Mouse (Mus musculus) lung, postnatal 0 days (tissue): Measurements from ENCODE around the gene Vps37d. TPM values are rescaled to one million over a fixed set of nuclear protein-coding genes. Genes with fewer than 3 reads are reported as not detected.

ENCODE experiments used
- ATAC-seq: fragments of 200-750 bp; cut with Nextera tagmentation; 2 replicates; pipeline ENCODE4 v1.8.0; 2017; ENCODE audit warnings: moderate library complexity
- DNase-seq: peaks from one replicate; pipeline ENCODE4 v3.0.0-alpha.2; 2016; ENCODE audit warnings: low spot score
- H3K27ac ChIP-seq: fragments of 300-500 bp; sonication (generic); 2 replicates; pipeline ENCODE4 v1.5.1; 2014; ENCODE audit warnings: antibody characterized with exemption, mild to moderate bottlenecking, low read length, mixed read lengths
- H3K27me3 ChIP-seq: fragments of 300-500 bp; sonication (generic); replicated peaks from 2 replicates; pipeline ENCODE4 v1.6.1; 2014; ENCODE audit warnings: low read length, mixed read lengths; ENCODE audit not compliant: insufficient read depth
- H3K36me3 ChIP-seq: fragments of 300-500 bp; sonication (generic); 2 replicates; pipeline ENCODE4 v1.6.1; 2014; ENCODE audit warnings: low read length, mixed read lengths; ENCODE audit not compliant: insufficient read depth
- H3K4me1 ChIP-seq: fragments of 300-500 bp; sonication (generic); 2 replicates; pipeline ENCODE4 v1.6.1; 2014; ENCODE audit warnings: antibody characterized with exemption, low read depth, low read length, mixed read lengths; ENCODE audit not compliant: insufficient read depth
- H3K4me2 ChIP-seq: fragments of 300-500 bp; sonication (generic); replicated peaks from 2 replicates; pipeline ENCODE4 v1.6.1; 2014; ENCODE audit warnings: low read depth, mild to moderate bottlenecking, low read length, moderate library complexity, mixed read lengths
- H3K4me3 ChIP-seq: fragments of 300-500 bp; sonication (generic); 2 replicates; pipeline ENCODE4 v1.5.1; 2014; ENCODE audit warnings: low read depth, low read length
- H3K9ac ChIP-seq: fragments of 300-500 bp; sonication (generic); replicated peaks from 2 replicates; pipeline ENCODE4 v1.6.1; 2014; ENCODE audit warnings: low read depth, mild to moderate bottlenecking
- H3K9me3 ChIP-seq: fragments of 300-500 bp; sonication (generic); 2 replicates; pipeline ENCODE4 v1.6.1; 2016; ENCODE audit warnings: low read length, mixed read lengths
- CTCF ChIP-seq: IDR thresholded peaks from 2 replicates; pipeline ENCODE4 v1.5.1; 2016; ENCODE audit warnings: antibody characterized with exemption, mild to moderate bottlenecking
- EP300 ChIP-seq: IDR thresholded peaks from 2 replicates; pipeline ENCODE4 v1.6.1; 2016; ENCODE audit warnings: antibody characterized with exemption, mild to moderate bottlenecking, control low read depth
- WGBS: fragments of 180-500 bp; shearing (Covaris S2); extraction: QIAGEN DNeasy Blood & Tissue Kit; methylation state at CpG from one replicate; pipeline ENCODE4 v1.1.7; 2014; 5-methylcytosine and 5-hydroxymethylcytosine counted together
- polyA plus RNA-seq: library from polyadenylated mRNA; unstranded; fragments of >200 nt; fragmentation: Nextera tagmentation; extraction: Ambion mirVana; gene quantifications from 2 replicates; pipeline ENCODE4 v1.2.1, GENCODE M21; 2015

Gene Vps37d
- polyA plus RNA-seq = 4.0 and 4.4 TPM in 2 replicates

- H3K4me2 ChIP-seq = peak within 1 kb of the TSS; percentile 97
- H3K27ac ChIP-seq = 0 out of 2 replicates have a peak within 1 kb of the TSS, but pooled peaks have one; percentile 47
- H3K4me3 ChIP-seq = peak within 1 kb of the TSS; percentile 83
- peak; percentile 91 for DNase-seq
- peak; percentile 90 for ATAC-seq
- peak within 1 kb of the TSS; percentile 81 for H3K9ac ChIP-seq
- no peaks in the 10 kb centered on the region for H3K27me3 ChIP-seq
- TF ChIP-seq CTCF (peak; percentile 82), EP300 (no peak)
- no peaks in the 10 kb centered on the region for H3K9me3 ChIP-seq
- 2% methylated on average over 38 of the region's 83 CpGs for WGBS
- peaks cover 3% of the 10 kb centered on the region; the same call in 1 of the 2 replicates for H3K4me1 ChIP-seq
- H3K36me3 ChIP-seq = no peaks in the 10 kb centered on the region
Measured at GRCm38 (mm10) chr5:135077564-135078481, at the start of gene Vps37d. TSS of gene Vps37d (minus strand) at chr5:135078266.

- ATAC-seq (no peak), DNase-seq (no peak)
- Histone ChIP-seq H3K9me3 (no peaks in the 10 kb centered on the region), H3K4me2 (no peak overlapping the region), H3K9ac (no peak overlapping the region), H3K4me1 (no peaks in the 10 kb centered on the region), H3K27ac (no peak overlapping the region), H3K4me3 (no peak overlapping the region), H3K27me3 (no peaks in the 10 kb centered on the region; the same call in 1 of the 2 replicates), H3K36me3 (no peaks in the 10 kb centered on the region)
- WGBS = 73% methylated on average over 6 of the region's 6 CpGs
- TF ChIP-seq CTCF = no peak
- TF ChIP-seq EP300 = no peak
Measured at GRCm38 (mm10) chr5:135127669-135128068, 49.6 kb upstream of the Vps37d start.

GRCm38 (mm10) chr5:135126121-135126520 is 48.1 kb upstream of the Vps37d start:
- Histone ChIP-seq H3K4me2 (no peak overlapping the region), H3K27me3 (no peaks in the 10 kb centered on the region), H3K9ac (no peak overlapping the region), H3K4me1 (no peaks in the 10 kb centered on the region), H3K27ac (no peak overlapping the region), H3K36me3 (no peaks in the 10 kb centered on the region), H3K9me3 (no peaks in the 10 kb centered on the region), H3K4me3 (no peak overlapping the region)
- ATAC-seq (no peak), DNase-seq (no peak)
- 69% methylated on average over 6 of the region's 6 CpGs for WGBS
- no peak for TF ChIP-seq CTCF
- TF ChIP-seq EP300 = no peak

- WGBS = 50% methylated on average over 4 of the region's 4 CpGs
- no peak overlapping the region for H3K4me2 ChIP-seq
- no peak for ATAC-seq
- H3K4me1 ChIP-seq = peaks cover 4% of the 10 kb centered on the region; the same call in 1 of the 2 replicates
- DNase-seq = peak; percentile 25
- no peaks in the 10 kb centered on the region for H3K27me3 ChIP-seq
- no peak overlapping the region for H3K9ac ChIP-seq
- TF ChIP-seq EP300 (no peak), CTCF (peak; percentile 48)
- H3K4me3 ChIP-seq = no peak overlapping the region
- no peak overlapping the region for H3K27ac ChIP-seq
- H3K9me3 ChIP-seq = no peaks in the 10 kb centered on the region
- no peaks in the 10 kb centered on the region for H3K36me3 ChIP-seq
Measured at GRCm38 (mm10) chr5:135120753-135121152, 42.7 kb upstream of the Vps37d start.

GRCm38 (mm10) chr5:135118589-135119081 is 40.6 kb upstream of the Vps37d start:
- TF ChIP-seq EP300 (no peak), CTCF (peak; percentile 94)
- H3K4me3 ChIP-seq = no peak overlapping the region
- no peak overlapping the region for H3K27ac ChIP-seq
- no peaks in the 10 kb centered on the region for H3K27me3 ChIP-seq
- H3K9me3 ChIP-seq = no peaks in the 10 kb centered on the region
- ATAC-seq (peak; percentile 87), DNase-seq (peak; percentile 91)
- 6% methylated on average over 6 of the region's 6 CpGs for WGBS
- peaks cover 4% of the 10 kb centered on the region; the same call in 1 of the 2 replicates for H3K4me1 ChIP-seq
- H3K9ac ChIP-seq = no peak overlapping the region
- no peaks in the 10 kb centered on the region for H3K36me3 ChIP-seq
- H3K4me2 ChIP-seq = no peak overlapping the region

GRCm38 (mm10) chr5:135115241-135115640 is 37.2 kb upstream of the Vps37d start:
- Histone ChIP-seq H3K4me1 (peaks cover 4% of the 10 kb centered on the region; the same call in 1 of the 2 replicates), H3K27ac (no peak overlapping the region), H3K9ac (no peak overlapping the region), H3K9me3 (no peaks in the 10 kb centered on the region), H3K4me2 (no peak overlapping the region), H3K36me3 (no peaks in the 10 kb centered on the region), H3K4me3 (no peak overlapping the region), H3K27me3 (no peaks in the 10 kb centered on the region)
- TF ChIP-seq CTCF = no peak
- no peak for TF ChIP-seq EP300
- DNase-seq = no peak
- WGBS = 74% methylated on average over 8 of the region's 8 CpGs
- ATAC-seq = no peak
